Comparison of ENCODE assay signal across 19 mouse cellular contexts in the genomic region with DNA sequence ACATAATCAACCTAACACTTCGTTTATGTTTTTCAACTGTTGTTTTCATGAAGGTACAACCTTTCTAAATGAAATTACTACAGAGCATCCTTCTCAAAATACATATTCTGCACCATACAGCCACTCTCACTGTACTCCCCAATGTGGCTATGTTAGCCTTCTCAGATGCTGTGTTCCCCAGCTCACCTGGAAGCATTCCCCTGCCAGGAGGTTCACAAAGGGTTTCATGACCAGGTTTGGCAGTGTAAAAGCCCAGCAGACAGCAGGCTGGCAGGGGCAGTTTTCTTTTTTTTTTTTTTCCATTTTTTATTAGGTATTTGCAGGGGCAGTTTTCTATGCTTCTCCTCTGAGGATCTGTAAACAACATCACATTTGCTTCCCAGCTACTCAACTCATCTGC.
DNase-seq lines count a peak whose midpoint lies in the region; ATAC-seq lines count a peak whose summit lies in the region.
"Had no signal": no experiment of that assay in that cellular context is flagged by ENCODE, and none has a peak within 500 bp of the region (broad histone marks: within the 10 kb centered on the region; RNA-seq: fewer than 3 reads in every experiment).

No protein-coding gene starts in this region.

- DNase-seq in brain, adult 2 months (ENCODE audit: low read depth, low spot score) = peak; percentile 82
- DNase-seq in cerebellum, adult 11-12 months = peak; percentile 53
- peak; percentile 52 for DNase-seq in cerebellum, adult 9-10 months
- DNase-seq in cerebellum, postnatal 14 days = peak; percentile 49 to 59
- DNase-seq in left cerebral cortex, adult 8-10 months (ENCODE audit: low spot score in 2 of 2) = no peak
- DNase-seq in c-Kit-positive CD71-positive TER-119-positive erythroid progenitor cells, embryonic 14.5 days (ENCODE audit: low spot score) = no peak
- DNase-seq: adrenal gland, adult 2 months; adrenal gland, postnatal 14 days; gastrocnemius, postnatal 14 days; heart, adult 11 months; heart, postnatal 10 days; heart, postnatal 36 days; kidney, adult 18-20 months; kidney, adult 9 months had no signal

- ATAC-seq in inflammation-experienced regulatory T-cells, adult 6 months = no peak
- ATAC-seq: CD4-positive, CD25-positive, alpha-beta regulatory T cell, adult 4 months; forebrain, embryonic 15.5 days; hindbrain, embryonic 16.5 days; intestine, embryonic 16.5 days had no signal

Comparison
In these comparisons a context has a peak if more than half of its experiments do, and no peak if none do; other contexts are left out.
1. DNase-seq: peak in brain, adult 2 months (single experiment), cerebellum, adult 11-12 months (single experiment), cerebellum, adult 9-10 months (single experiment) and cerebellum, postnatal 14 days (2 of 2); none in left cerebral cortex, adult 8-10 months (0 of 2) and c-Kit-positive CD71-positive TER-119-positive erythroid progenitor cells, embryonic 14.5 days (single experiment).